Mouse (Mus musculus) gastrocnemius, postnatal 4 days (tissue): ENCODE results near the gene Nfkbil1. TPM values are rescaled to one million over a fixed set of nuclear protein-coding genes. Genes with fewer than 3 reads are reported as not detected.
A peak's percentile ranks its signal among the peaks of the same experiment; 100 is the strongest.

Experiments
- DNase-seq, 2 experiments: peaks; one replicate each; pipeline ENCODE4 v3.0.0; 2021 to 2022; ENCODE audit warnings: low spot score in 2 of 2, mixed read lengths in 2 of 2
- microRNA-seq: library from miRNA; unstranded; fragments of <30 nt; microRNA quantifications from one replicate; pipeline ENCODE4 v1.2.0, GENCODE M21; 2021
- total RNA-seq, 2 experiments: library from RNA; stranded (reverse); gene quantifications; 2 replicates each; pipeline ENCODE4 v1.2.3; 2021

Gene Nfkbil1
- total RNA-seq, 2 experiments from 2014 or later, result 13.9 to 15.8 TPM

GRCm38 (mm10) chr17:35185639-35186611 is 49.7 kb downstream of the Nfkbil1 start:
- DNase-seq, result peak in 1 of 2 experiments; percentile 77

- DNase-seq, result no peak
These were observed 55.5 kb downstream of the Nfkbil1 start for GRCm38 (mm10) chr17:35180093-35180492.

GRCm38 (mm10) chr17:35178528-35178927 is 57.1 kb downstream of the Nfkbil1 start:
- DNase-seq, result peak in 1 of 2 experiments; percentile 74

- DNase-seq, result no peak
These were observed 59.6 kb downstream of the Nfkbil1 start, which contains the start of gene Aif1 for GRCm38 (mm10) chr17:35175968-35176367. Gene Aif1, minus strand, starts transcription at chr17:35176068.

GRCm38 (mm10) chr17:35175382-35175781 is 60.2 kb downstream of the Nfkbil1 start:
- no peak for DNase-seq

- DNase-seq, result no peak
These were observed 61.2 kb downstream of the Nfkbil1 start for GRCm38 (mm10) chr17:35174201-35174977.

- no peak for DNase-seq
These were observed 62.3 kb downstream of the Nfkbil1 start for GRCm38 (mm10) chr17:35173329-35173728.

- DNase-seq, result no peak
These were observed 63.0 kb downstream of the Nfkbil1 start for GRCm38 (mm10) chr17:35172445-35173234.

Small RNA genes lying within 50 kb of the gene (microRNA-seq; reads per million reads assigned to microRNA genes)
- gene Mir6973a (not detected), gene Mir6974 (not detected), gene Mir6975 (0.63 reads per million), gene Mir8094 (not detected)

Other genes with a start within 250 kb of the Nfkbil1 start
- gene Vars, start 234.8 kb downstream of the Nfkbil1 start, total RNA-seq, result 10 to 100 TPM; 50.8 to 58.3 TPM
- gene Vwa7, start 219.2 kb downstream of the Nfkbil1 start, total RNA-seq, result 1 to 10 TPM in 1 of 2 experiments, under 1 TPM in 1; 0.96 to 1.2 TPM
- gene Sapcd1, start 207.8 kb downstream of the Nfkbil1 start, total RNA-seq, result 1 to 10 TPM; 5.4 to 6.3 TPM
- 1 to 10 TPM; 4.5 to 5.4 TPM for gene Msh5, start 189.0 kb downstream of the Nfkbil1 start, total RNA-seq
- gene Clic1, start 185.8 kb downstream of the Nfkbil1 start, total RNA-seq, result 10 to 100 TPM; 87.2 to 89.7 TPM
- gene Ddah2, start 176.8 kb downstream of the Nfkbil1 start, total RNA-seq, result 100 to 1,000 TPM; 108 to 109 TPM
- gene Ly6g6c, start 170.4 kb downstream of the Nfkbil1 start, total RNA-seq, result under 1 TPM in 1 of 2 experiments, not detected in 1; 0.39 TPM
- under 1 TPM; 0.29 to 0.42 TPM for gene Mpig6b, start 169.6 kb downstream of the Nfkbil1 start, total RNA-seq
- gene Ly6g6e, start 158.9 kb downstream of the Nfkbil1 start, total RNA-seq, result not detected
- 1 to 10 TPM in 1 of 2 experiments, under 1 TPM in 1; 0.91 to 1.2 TPM for gene Ly6g6d, start 157.7 kb downstream of the Nfkbil1 start, total RNA-seq
- gene Ly6g6f, start 150.2 kb downstream of the Nfkbil1 start, total RNA-seq, result under 1 TPM in 1 of 2 experiments, not detected in 1; 0.31 TPM
- gene Abhd16a, start 146.5 kb downstream of the Nfkbil1 start, total RNA-seq, result 10 to 100 TPM; 67.2 to 69.3 TPM
- not detected for gene Ly6g5c, start 127.5 kb downstream of the Nfkbil1 start, total RNA-seq
- gene Ly6g5b, start 120.4 kb downstream of the Nfkbil1 start, total RNA-seq, result 1 to 10 TPM in 1 of 2 experiments, under 1 TPM in 1; 0.44 to 1.2 TPM
- gene Gpank1, start 114.3 kb downstream of the Nfkbil1 start, total RNA-seq, result 1 to 10 TPM; 5.6 to 7.4 TPM
- gene Csnk2b, start 113.7 kb downstream of the Nfkbil1 start, total RNA-seq, result 100 to 1,000 TPM; 174 to 185 TPM
- gene D17H6S53E, start 109.4 kb downstream of the Nfkbil1 start, total RNA-seq, result 10 to 100 TPM; 20.0 to 21.0 TPM
- gene Apom, start 103.7 kb downstream of the Nfkbil1 start, total RNA-seq, result 1 to 10 TPM in 1 of 2 experiments, not detected in 1; 1.2 TPM
- gene Bag6, start 100.6 kb downstream of the Nfkbil1 start, total RNA-seq, result 100 to 1,000 TPM; 265 to 276 TPM
- 100 to 1,000 TPM; 183 to 193 TPM for gene Prrc2a, start 70.9 kb downstream of the Nfkbil1 start, total RNA-seq
- gene Aif1, start 59.7 kb downstream of the Nfkbil1 start, total RNA-seq, result 1 to 10 TPM; 6.0 to 6.3 TPM
- gene Lst1, start 47.4 kb downstream of the Nfkbil1 start, total RNA-seq, result 10 to 100 TPM in 1 of 2 experiments, 1 to 10 TPM in 1; 7.7 to 11.1 TPM
- under 1 TPM; 0.74 to 0.78 TPM for gene Ltb, start 41.4 kb downstream of the Nfkbil1 start, total RNA-seq
- 1 to 10 TPM; 1.1 to 1.7 TPM for gene Tnf, start 33.8 kb downstream of the Nfkbil1 start, total RNA-seq
- gene Lta, start 30.4 kb downstream of the Nfkbil1 start, total RNA-seq, result under 1 TPM; 0.31 to 0.32 TPM
- under 1 TPM in 1 of 2 experiments, not detected in 1; 0.52 TPM for gene Gm16181, start 15.0 kb downstream of the Nfkbil1 start, total RNA-seq
- gene Atp6v1g2, start 2.1 kb downstream of the Nfkbil1 start, total RNA-seq, result 1 to 10 TPM; 2.7 to 3.2 TPM
- gene Ddx39b, start 6.0 kb upstream of the Nfkbil1 start, total RNA-seq, result 100 to 1,000 TPM; 219 to 233 TPM
- gene H2-D1, start 26.9 kb upstream of the Nfkbil1 start, total RNA-seq, result 10 to 100 TPM; 44.5 to 55.8 TPM
- under 1 TPM; 0.52 to 0.67 TPM for gene H2-Q1, start 84.6 kb upstream of the Nfkbil1 start, total RNA-seq
- gene H2-Q2, start 106.5 kb upstream of the Nfkbil1 start, total RNA-seq, result under 1 TPM; 0.59 to 0.93 TPM
- 1 to 10 TPM; 5.2 to 6.2 TPM for gene H2-Q4, start 143.8 kb upstream of the Nfkbil1 start, total RNA-seq
- gene H2-Q6, start 189.1 kb upstream of the Nfkbil1 start, total RNA-seq, result under 1 TPM; 0.34 to 0.41 TPM
- 1 to 10 TPM in 1 of 2 experiments, under 1 TPM in 1; 0.71 to 1.0 TPM for gene H2-Q7, start 203.4 kb upstream of the Nfkbil1 start, total RNA-seq
- 1 to 10 TPM in 1 of 2 experiments, under 1 TPM in 1; 0.32 to 1.6 TPM for gene H2-Q10, start 234.3 kb upstream of the Nfkbil1 start, total RNA-seq